Mouse (Mus musculus) splenic B cell, adult 2 months (primary cell): ENCODE data around the gene Lgi4.

Experiments
- DNase-seq: peaks from one replicate; pipeline ENCODE4 v3.0.0-alpha.2; 2011; ENCODE audit warnings: low read depth, low spot score
- H3K27me3 ChIP-seq: 2 replicates; pipeline ENCODE4 v1.6.1; 2012; ENCODE audit warnings: mild to moderate bottlenecking, low read length, moderate library complexity, mixed read lengths; ENCODE audit not compliant: control insufficient read depth, poor library complexity, insufficient read depth, severe bottlenecking
- H3K36me3 ChIP-seq: 2 replicates; pipeline ENCODE4 v1.6.1; 2012; ENCODE audit warnings: mild to moderate bottlenecking, low read length, moderate library complexity, mixed read lengths; ENCODE audit not compliant: control insufficient read depth, poor library complexity, insufficient read depth, severe bottlenecking

Gene Lgi4

DNA sequence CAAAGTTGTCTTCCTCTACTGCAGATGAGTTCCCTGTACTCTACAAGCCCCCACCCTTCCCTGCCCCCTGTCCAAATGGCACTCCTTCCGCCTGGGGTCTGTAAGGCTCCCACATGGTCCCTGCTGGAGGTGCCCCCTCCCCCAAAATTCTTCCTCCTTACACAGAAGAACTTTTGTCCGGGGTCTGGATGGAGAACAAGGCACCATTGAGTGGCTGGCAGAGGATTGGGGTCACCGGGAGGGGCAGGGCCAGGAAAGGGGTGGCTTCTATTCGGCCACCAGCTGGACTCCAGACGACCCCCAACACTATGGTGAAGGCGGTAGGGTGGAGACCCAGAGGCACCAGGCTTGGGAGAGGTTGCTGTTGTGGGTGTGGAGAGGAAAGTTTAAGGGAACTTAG is 18.3 kb downstream of the Lgi4 start:
- no peaks in the 10 kb centered on the region for H3K27me3 ChIP-seq
- H3K36me3 ChIP-seq, result no peaks in the 10 kb centered on the region
- DNase-seq, result no peak

DNA sequence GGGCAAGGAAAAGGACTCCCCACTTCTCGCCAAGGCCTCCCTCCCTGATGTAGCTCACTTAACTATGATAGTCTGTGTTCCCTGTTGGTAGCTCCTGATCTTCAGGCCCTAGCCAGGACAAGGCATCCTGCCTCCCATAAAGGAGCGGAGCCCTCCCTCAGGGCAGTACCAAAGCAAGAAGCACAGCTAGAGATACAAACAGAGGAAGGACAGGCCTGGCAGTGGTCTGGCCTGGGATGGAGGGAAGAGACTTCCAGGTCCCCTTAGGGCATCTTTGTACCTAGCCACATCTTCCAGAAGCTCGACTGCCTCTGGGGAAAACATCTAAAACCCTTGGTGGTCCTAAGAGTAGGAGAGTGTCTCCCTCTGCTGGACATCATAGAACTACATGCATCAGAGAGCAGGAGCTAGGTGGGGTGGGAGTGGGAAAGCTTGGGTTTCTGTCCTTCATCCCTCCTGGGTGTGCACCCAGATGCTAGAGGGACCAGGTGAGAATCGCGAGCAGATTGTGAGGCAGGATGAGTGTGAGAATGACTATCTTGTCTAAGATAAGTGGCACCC is 18.8 kb downstream of the Lgi4 start:
- Histone ChIP-seq H3K27me3 (no peaks in the 10 kb centered on the region), H3K36me3 (no peaks in the 10 kb centered on the region)
- peak; percentile 74 for DNase-seq

DNA sequence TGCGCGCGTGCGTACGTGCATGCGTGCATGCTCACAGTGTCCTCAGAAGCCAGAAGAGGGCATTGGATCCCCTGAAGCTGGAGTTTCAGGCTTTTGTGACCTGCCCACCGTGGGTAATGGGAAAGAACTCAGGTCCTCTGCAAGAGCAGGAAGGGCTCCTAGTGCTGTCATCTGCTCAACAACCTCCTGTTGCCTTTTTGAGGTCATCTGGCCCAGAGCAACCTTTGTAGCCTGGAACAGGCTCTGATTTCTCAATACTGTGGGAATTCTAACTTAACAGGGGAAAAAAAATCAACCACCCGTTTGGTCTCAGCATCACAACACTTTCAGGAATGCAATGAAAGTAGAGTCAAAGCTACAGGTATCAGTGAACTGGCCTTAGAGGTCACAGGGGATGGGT is 20.5 kb downstream of the Lgi4 start:
- no peak for DNase-seq
- Histone ChIP-seq H3K36me3 (no peaks in the 10 kb centered on the region), H3K27me3 (no peaks in the 10 kb centered on the region)

- no peaks in the 10 kb centered on the region for H3K36me3 ChIP-seq
- no peaks in the 10 kb centered on the region for H3K27me3 ChIP-seq
- no peak for DNase-seq
Observed at GRCm38 (mm10) chr7:31080611-31081010, 21.5 kb downstream of the Lgi4 start.

DNA sequence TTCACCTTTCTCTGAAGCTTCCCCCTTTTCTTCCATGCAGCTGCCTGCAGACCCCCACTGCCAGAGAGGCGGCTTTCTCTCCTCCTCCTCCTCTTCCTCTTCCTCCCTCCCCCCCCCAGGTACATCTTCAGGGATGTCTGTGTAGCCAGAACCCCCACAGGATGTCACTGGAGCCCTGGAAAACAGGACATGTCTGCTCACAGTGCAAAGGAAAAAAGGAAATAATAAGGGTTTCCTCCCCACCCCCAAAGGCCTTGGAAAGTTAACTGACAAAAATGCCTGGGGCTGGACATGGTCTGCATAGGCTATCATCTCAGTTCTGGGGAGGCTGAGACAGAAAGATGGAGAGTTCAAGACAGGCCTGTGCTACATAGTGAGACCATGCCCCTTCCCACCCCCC is 22.0 kb downstream of the Lgi4 start:
- no peaks in the 10 kb centered on the region for H3K27me3 ChIP-seq

DNA sequence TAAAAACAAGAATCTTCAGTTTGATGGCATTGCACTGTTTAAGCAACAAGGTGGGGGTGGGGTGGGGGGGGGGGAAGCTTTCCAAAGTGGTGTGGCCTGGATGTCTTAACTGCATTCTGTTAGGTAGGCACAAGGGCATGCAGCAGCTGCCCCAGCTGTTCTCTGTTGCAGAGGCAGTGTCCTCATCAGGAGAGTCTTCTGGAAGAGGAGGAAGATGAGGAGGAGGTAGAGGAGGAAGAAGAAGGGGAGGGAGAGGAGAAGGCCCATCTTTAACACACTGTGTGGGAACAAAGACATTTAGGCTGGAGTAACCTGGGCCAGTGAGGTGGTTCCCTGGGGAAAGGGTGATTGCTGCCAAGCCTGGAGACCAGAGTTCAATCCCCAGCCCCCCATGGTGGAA is 23.0 kb downstream of the Lgi4 start:
- Histone ChIP-seq H3K27me3 (no peaks in the 10 kb centered on the region), H3K36me3 (no peaks in the 10 kb centered on the region)
- DNase-seq, result no peak

More for the DNA sequence above, 22.0 kb downstream of the Lgi4 start:
- H3K36me3 ChIP-seq, result no peaks in the 10 kb centered on the region
- DNase-seq, result no peak

DNA sequence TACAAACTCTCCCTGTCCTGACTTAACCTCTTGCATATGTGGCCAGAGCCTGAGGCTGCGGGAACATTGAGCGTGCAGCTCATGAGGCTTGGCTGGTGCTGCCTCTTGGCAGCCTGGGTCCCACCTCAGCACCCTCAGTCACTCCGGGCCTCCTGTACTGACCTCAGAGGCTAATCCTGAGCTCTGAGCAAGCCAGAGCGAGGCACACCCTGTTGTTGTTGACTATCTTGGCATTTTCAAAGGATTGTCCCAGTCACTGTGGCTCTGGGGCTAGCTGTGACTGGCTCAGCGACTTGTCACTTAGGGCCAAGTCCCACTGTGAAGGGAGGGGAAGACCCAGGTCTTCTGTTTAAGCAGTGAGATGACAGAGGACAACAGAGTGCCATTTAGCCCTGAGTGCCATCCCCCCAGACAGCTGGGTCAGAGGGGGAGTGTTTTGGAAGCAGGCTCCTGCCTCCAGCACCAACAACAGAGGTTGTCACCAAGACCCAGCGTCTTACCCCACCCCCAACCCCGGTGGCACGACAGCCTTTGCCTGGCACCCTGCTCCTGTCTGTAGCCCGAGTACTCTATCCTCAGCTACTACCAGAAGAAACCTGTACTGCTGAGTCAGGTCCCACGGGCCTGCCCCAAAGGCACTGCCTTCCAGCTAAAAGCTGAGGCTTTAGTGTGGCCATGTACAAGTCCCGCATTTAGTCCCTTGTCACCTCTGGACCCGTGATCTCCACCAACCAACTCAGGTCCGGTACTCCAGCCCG is 23.9 kb downstream of the Lgi4 start:
- Histone ChIP-seq H3K36me3 (no peaks in the 10 kb centered on the region), H3K27me3 (no peaks in the 10 kb centered on the region)
- no peak for DNase-seq

DNA sequence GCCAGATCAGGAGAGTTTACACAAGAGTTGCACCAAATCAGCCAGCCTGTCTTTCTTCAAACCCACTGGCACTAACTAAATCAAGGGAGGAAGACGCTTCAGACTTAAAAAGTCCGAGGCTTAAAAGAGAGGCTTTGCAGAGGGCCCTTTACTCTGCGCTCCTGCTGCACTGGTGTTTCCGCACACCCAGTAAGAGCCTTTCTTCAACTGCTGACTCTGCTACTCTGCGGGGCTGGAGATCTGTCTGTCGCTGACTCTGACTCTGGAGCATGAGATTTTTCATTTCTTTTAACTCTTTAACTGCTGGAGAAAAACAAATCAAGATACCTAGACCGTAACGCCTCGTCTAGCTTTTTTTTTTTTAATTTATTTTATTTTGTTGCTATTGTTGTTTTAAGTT is 25.0 kb downstream of the Lgi4 start:
- Histone ChIP-seq H3K27me3 (no peaks in the 10 kb centered on the region), H3K36me3 (no peaks in the 10 kb centered on the region)
- no peak for DNase-seq

- Histone ChIP-seq H3K27me3 (no peaks in the 10 kb centered on the region), H3K36me3 (no peaks in the 10 kb centered on the region)
- DNase-seq, result no peak
Observed at GRCm38 (mm10) chr7:31085171-31085570, 26.0 kb downstream of the Lgi4 start.

DNA sequence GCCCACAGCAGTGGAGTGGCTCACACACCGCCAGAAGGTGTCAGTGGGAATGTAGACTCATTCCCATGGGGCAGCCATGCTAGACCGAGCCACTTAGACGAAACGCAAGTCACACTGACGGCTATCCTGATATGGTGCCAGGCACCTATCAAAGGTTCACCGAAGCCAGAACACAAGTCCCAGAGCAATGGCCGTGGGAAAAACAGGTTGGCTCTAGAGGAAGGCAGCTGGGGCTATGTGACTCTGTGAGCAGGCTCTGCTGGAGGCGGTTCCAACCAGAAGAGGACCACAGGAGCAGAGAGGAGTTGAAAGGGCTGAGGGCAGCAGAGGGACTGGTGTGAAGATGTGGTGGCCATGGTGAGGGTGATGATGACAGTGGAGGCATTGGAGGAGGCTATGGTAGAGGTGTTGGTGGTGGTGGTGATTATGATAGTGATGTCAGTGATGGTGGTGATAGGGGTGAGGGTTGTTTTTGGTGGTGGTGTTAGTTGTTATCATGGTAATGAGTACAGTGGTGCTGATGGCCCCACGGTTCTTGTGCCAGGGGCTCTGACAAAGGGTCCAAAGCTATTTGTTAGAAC is 27.1 kb downstream of the Lgi4 start:
- DNase-seq, result no peak
- Histone ChIP-seq H3K27me3 (no peaks in the 10 kb centered on the region), H3K36me3 (no peaks in the 10 kb centered on the region)

DNA sequence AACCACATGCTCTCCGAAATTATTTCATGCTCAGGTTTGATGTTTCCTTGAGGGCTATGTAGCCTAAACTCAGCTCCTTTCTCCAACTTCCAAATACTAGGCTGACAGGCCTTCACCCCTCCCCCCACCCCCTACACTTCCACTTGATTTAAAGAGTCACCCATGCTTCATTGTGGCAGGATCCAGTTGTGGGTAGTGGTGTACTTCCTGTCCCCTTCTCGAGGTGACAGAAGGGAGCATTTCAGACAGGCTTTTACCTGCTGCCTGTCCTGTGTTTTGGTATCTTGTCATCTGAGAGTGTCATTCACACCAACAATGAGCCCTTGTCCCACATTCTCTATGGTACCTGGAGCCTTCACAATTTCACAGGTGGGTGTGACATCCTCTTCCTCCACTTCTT is 28.1 kb downstream of the Lgi4 start:
- Histone ChIP-seq H3K36me3 (no peaks in the 10 kb centered on the region), H3K27me3 (no peaks in the 10 kb centered on the region)
- DNase-seq, result no peak

GRCm38 (mm10) chr7:31088206-31088605 is 29.1 kb downstream of the Lgi4 start:
- Histone ChIP-seq H3K36me3 (no peaks in the 10 kb centered on the region), H3K27me3 (no peaks in the 10 kb centered on the region)
- no peak for DNase-seq

DNA sequence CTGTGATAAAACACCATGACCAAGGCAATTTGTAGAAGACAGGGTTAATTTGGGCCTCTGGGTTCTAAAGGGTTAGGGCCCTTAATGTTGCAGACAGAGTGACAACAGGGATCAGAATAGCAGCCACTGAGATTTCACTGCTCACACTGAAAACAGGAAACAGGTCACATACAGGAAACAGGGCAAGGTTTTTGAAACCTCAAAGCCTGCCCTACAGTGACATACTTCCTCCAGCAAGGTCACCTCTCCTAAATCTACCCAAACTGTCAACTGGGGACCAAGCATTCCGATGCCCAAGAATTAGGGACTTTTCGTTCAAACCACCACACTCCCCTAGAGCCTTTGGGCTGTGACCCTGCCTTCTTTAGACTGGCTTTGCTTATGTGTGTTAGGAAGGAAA is 30.6 kb downstream of the Lgi4 start:
- peak; percentile 80 for DNase-seq
- Histone ChIP-seq H3K36me3 (no peaks in the 10 kb centered on the region), H3K27me3 (no peaks in the 10 kb centered on the region)

- Histone ChIP-seq H3K27me3 (no peaks in the 10 kb centered on the region), H3K36me3 (no peaks in the 10 kb centered on the region)
- DNase-seq, result peak; percentile 38
Observed at GRCm38 (mm10) chr7:31094774-31095501, 35.8 kb downstream of the Lgi4 start.

GRCm38 (mm10) chr7:31096892-31097564 is 37.9 kb downstream of the Lgi4 start:
- DNase-seq, result no peak
- H3K27me3 ChIP-seq, result no peaks in the 10 kb centered on the region
- no peaks in the 10 kb centered on the region for H3K36me3 ChIP-seq
